Mouse (Mus musculus): ENCODE measurements at regions not wholly inside any gene's neighbourhood (a gene's known extent, or its start where the extent isn't known, plus 50 kb on each side); places are given as distances from the start of the nearest gene placed in this dataset.

GRCm38 (mm10) chr1:124416762-124417161 is 371.4 kb upstream of the Dpp10 start:
- TF ChIP-seq POLR2A (IDR thresholded peaks at IDR 0.05; ENCODE audit: borderline replicate concordance, insufficient read depth, low read length) (no peak), CTCF (IDR thresholded peaks at IDR 0.05; ENCODE audit: borderline replicate concordance, insufficient read depth, low read depth, low read length) (no peak)
